Mouse (Mus musculus) G1E (cell line): ENCODE results near the gene Rgs14. TPM values are rescaled to one million over a fixed set of nuclear protein-coding genes. Genes with fewer than 3 reads are reported as not detected.
A peak's percentile ranks its signal among the peaks of the same experiment; 100 is the strongest.

Experiments used
- ATAC-seq: 2 replicates; pipeline ENCODE4 v1.8.0; 2016; ENCODE audit warnings: mild to moderate bottlenecking; ENCODE audit not compliant: insufficient number of reproducible peaks, poor library complexity, low FRiP score, severe bottlenecking; ENCODE audit errors: extremely low read depth
- DNase-seq: peaks from one replicate; pipeline ENCODE4 v3.0.0; 2012; ENCODE audit warnings: low spot score
- H3K27me3 ChIP-seq: 2 replicates; pipeline ENCODE4 v1.6.1; 2012; ENCODE audit warnings: mild to moderate bottlenecking, low read length, inconsistent platforms; ENCODE audit not compliant: insufficient read depth
- H3K36me3 ChIP-seq: replicated peaks from 2 replicates; pipeline ENCODE3; 2012; ENCODE audit warnings: mild to moderate bottlenecking, inconsistent platforms
- H3K4me1 ChIP-seq: 2 replicates; pipeline ENCODE4 v1.6.1; 2012; ENCODE audit warnings: low read depth, low read length, inconsistent platforms, mixed read lengths; ENCODE audit not compliant: insufficient read depth
- H3K4me3 ChIP-seq: 2 replicates; pipeline ENCODE4 v1.5.1; 2012; ENCODE audit warnings: low read depth, mild to moderate bottlenecking, inconsistent platforms, low read length, moderate library complexity, mixed read lengths
- H3K9me3 ChIP-seq: replicated peaks from 2 replicates; pipeline ENCODE4 v1.6.1; 2012; ENCODE audit warnings: inconsistent platforms
- CTCF ChIP-seq: IDR thresholded peaks from 2 replicates; pipeline ENCODE4 v1.5.1; 2012; ENCODE audit warnings: low read depth, low read length, inconsistent platforms, mixed read lengths
- GATA1 ChIP-seq: IDR thresholded peaks from 2 replicates; pipeline ENCODE4 v1.6.1; 2012; ENCODE audit warnings: borderline replicate concordance, low read length, inconsistent platforms, mixed read lengths
- GATA2 ChIP-seq: IDR thresholded peaks from 2 replicates; pipeline ENCODE4 v1.6.1; 2012; ENCODE audit warnings: low read depth, low read length, inconsistent platforms, borderline replicate concordance
- POLR2AphosphoS5 ChIP-seq: IDR thresholded peaks from 2 replicates; pipeline ENCODE4 v1.6.1; 2012; ENCODE audit warnings: low read depth, low read length, inconsistent platforms; ENCODE audit not compliant: insufficient replicate concordance
- TAL1 ChIP-seq: conservative IDR thresholded peaks from 2 replicates; pipeline ENCODE4 v1.6.1; 2012; ENCODE audit warnings: low read depth, low read length, inconsistent platforms, mixed read lengths
- polyA plus RNA-seq: library from polyadenylated mRNA; stranded (reverse); fragments of >175 nt; gene quantifications from 2 replicates; pipeline ENCODE4 v1.2.3, GENCODE M21; 2012
- total RNA-seq, 2 experiments: library from RNA; stranded (forward) in 1 of 2; stranded (reverse) in 1 of 2; fragments of 200-1000 nt in 1 of 2; fragments of >200 nt in 1 of 2; fragmentation: Nextera tagmentation in 1 of 2; gene quantifications; 2 replicates each; pipeline ENCODE4 v1.2.3; 2014 to 2017

Rgs14 gene
- total RNA-seq (2014; fragmentation: Nextera tagmentation) (2.2 and 6.4 TPM in 2 replicates), total RNA-seq (2017) (10.0 and 10.1 TPM in 2 replicates), polyA plus RNA-seq (6.0 and 6.6 TPM in 2 replicates)

DNA sequence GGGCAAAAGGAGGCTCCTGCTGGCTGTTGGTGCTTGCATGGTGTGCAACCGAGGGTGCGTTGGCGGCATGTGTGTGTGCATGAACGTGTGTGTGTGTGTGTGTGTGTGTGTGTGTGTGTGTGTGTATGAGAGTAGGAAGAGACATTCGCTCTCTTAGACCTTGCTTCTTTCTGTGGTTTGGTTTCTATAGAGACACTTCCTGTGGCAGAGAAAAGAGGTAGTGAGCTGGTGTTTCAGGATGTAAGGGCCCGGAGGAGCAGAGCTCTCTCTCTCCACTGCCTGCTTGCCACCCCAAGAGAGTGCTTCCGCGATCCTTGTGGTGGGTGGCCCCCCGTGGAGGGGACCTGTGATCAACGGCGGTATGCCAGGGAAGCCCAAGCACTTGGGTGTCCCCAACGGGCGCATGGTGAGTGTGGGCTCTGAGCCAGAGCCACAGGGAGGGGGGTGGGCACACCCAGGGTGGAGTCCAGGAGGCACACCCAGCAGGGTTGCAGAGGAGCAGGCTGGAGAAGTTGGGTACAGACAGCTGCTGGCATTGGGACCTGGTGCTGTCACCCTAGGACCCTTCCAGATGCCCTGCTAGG lies at the start of gene Rgs14:
Gene Rgs14, plus strand, starts transcription at position 202 of the 584 bp plus-strand sequence.
- H3K4me1 ChIP-seq, result peaks cover 49% of the 10 kb centered on the region
- DNase-seq, result peak; percentile 84
- no peak for TF ChIP-seq TAL1
- no peak for TF ChIP-seq CTCF
- no peak for TF ChIP-seq POLR2AphosphoS5
- no peak for TF ChIP-seq GATA1

DNA sequence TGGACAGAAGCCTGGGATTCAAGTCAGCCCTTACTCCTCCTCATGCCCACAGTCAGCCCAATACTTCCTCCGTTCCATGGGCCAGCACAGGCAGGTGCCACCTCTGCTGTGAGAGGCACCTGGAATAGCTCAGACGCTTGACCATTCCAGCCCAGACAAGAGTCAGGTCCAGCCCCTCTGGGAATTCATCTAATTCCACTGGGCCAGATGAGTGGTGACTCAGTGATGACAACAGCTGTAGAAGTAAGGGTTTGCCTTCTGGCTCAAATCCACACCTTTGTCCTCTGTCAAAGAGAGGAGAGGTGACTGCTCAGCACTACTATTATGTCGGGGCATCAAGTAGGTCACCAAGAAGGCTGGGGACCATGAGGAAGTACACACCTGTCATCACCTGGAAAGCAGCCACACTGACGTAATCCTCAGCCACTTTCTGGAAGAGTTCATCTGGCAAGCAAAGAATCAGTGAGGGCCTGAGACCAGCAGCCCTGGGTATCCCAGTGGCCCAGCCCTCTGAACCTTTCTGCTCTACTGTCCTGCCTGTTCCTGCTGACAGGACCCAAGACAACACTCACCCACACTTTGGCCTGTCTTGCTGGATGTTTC lies 49.5 kb upstream of the Rgs14 start, which contains the start of gene Prelid1:
Gene Prelid1, plus strand, starts transcription at position 570 of the 603 bp plus-strand sequence.
- TF ChIP-seq TAL1, result no peak
- no peak for TF ChIP-seq POLR2AphosphoS5
- no peak for TF ChIP-seq CTCF
- TF ChIP-seq GATA2, result no peak
- TF ChIP-seq GATA1, result no peak
- H3K27me3 ChIP-seq, result no peaks in the 10 kb centered on the region
- peaks cover 39% of the 10 kb centered on the region for H3K4me1 ChIP-seq
- ATAC-seq (no peak), DNase-seq (no peak)
- peaks cover 81% of the 10 kb centered on the region for H3K36me3 ChIP-seq
- no peaks in the 10 kb centered on the region for H3K9me3 ChIP-seq
- H3K4me3 ChIP-seq, result peak within 1 kb of the TSS; percentile 89

More for the DNA sequence above, at the start of gene Rgs14:
- H3K27me3 ChIP-seq, result peaks cover 38% of the 10 kb centered on the region
- ATAC-seq, result peak; percentile 87
- H3K9me3 ChIP-seq, result no peaks in the 10 kb centered on the region
- peaks cover 11% of the 10 kb centered on the region for H3K36me3 ChIP-seq
- H3K4me3 ChIP-seq, result peak within 1 kb of the TSS; percentile 72

DNA sequence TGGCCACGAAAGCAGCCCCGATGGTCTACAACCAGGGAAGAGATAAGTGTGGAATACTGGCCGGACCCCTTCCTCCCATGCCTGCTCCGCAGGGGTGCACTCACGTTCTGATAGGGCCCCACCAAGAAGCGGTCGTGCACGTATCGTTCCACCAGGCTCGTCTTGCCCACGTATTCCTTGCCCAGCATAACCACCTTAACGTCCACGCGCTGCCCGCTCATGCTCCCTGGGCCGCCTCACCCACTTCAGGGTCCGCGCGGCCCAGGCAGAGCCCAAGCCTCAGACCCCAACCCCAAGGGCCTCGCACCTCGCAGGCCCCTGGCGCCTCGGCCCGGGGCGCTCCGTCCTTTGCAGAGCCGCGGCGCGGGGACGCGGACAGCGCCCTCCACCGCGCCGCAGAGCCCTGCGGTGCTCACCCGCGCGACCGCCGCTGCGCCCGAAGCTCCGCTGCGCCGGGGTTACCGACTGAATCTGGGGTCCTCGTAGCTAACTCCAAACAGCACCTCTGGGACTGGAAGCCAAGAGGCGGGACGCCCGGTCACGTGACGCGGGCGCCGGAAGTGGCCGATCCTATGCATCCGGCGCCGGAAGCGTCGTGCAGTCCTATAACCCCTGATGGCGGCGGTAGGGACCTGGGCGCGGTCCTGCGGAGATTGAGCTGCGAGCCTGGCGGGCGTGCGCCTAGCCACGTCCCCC lies 48.0 kb upstream of the Rgs14 start, which contains the start of gene Rab24:
Gene Rab24, minus strand, starts transcription at position 513 of the 696 bp plus-strand sequence.
- H3K27me3 ChIP-seq, result no peaks in the 10 kb centered on the region
- H3K4me1 ChIP-seq, result peaks cover 46% of the 10 kb centered on the region
- H3K9me3 ChIP-seq, result no peaks in the 10 kb centered on the region
- peaks cover 80% of the 10 kb centered on the region for H3K36me3 ChIP-seq
- H3K4me3 ChIP-seq, result peak within 1 kb of the TSS; percentile 89
- DNase-seq, result peak; percentile 95
- ATAC-seq, result peak; percentile 81
- no peak for TF ChIP-seq GATA1
- 0 out of 2 replicates have a peak, but pooled peaks have one; percentile 14 for TF ChIP-seq POLR2AphosphoS5

DNA sequence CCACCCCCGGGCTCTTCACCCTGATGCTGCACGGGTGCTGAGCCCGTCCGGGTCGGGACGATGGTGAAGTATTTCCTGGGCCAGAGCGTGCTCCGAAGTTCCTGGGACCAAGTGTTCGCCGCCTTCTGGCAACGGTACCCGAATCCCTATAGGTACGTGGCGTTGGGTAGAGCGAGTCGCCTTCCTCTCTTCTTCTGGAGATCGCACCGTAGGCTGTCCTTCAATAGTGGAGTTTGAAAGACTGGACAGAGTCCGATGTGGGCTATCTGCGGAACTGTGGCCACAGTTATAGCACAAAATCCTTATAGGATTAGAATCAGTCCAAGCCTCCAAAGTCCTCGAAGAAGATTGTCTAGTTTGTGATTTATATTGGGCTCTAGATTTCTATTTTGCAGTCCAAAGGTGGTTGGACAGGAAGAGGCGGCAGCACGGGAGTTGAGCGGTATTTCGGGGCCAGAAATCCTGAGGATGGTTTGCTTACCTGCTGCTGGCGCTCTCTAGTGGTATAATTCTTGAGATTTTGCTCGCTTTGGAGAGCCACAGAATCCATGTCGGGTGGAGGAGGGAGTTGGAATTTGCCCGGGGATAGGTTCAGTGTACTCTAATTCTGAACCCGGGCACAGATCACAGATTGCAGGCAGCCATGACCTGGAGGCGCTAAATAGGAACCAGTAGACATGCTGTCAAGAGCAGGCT lies 47.3 kb upstream of the Rgs14 start:
- ATAC-seq (no peak), DNase-seq (peak; percentile 37)
- no peaks in the 10 kb centered on the region for H3K27me3 ChIP-seq
- H3K4me3 ChIP-seq, result peak overlapping the region; percentile 89
- H3K9me3 ChIP-seq, result no peaks in the 10 kb centered on the region
- no peak for TF ChIP-seq TAL1
- no peak for TF ChIP-seq GATA2
- TF ChIP-seq GATA1, result no peak
- TF ChIP-seq CTCF, result no peak
- peaks cover 79% of the 10 kb centered on the region for H3K36me3 ChIP-seq
- peaks cover 50% of the 10 kb centered on the region for H3K4me1 ChIP-seq

DNA sequence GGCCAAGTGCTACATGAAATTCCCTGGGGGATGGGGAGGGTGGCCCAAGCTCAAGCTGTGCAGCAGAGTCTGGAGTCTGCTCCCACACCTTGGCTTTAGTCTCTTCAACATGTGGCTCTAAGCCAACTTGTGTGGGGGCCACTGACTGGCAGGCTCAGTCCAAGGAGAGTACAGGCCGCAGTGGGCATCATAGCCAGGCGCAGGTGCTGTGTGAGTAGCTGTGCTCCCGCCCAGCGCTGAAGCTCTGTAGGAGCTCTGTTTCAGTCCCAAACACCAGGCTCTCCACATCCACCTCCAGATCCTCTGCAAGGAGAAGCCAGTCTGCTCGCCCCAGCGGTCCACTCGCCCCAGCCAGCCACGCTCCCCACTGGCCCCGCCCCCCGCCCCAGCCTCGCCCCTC lies 43.9 kb upstream of the Rgs14 start:
- Histone ChIP-seq H3K4me3 (no peak overlapping the region), H3K4me1 (peaks cover 64% of the 10 kb centered on the region), H3K9me3 (no peaks in the 10 kb centered on the region), H3K27me3 (no peaks in the 10 kb centered on the region), H3K36me3 (peaks cover 56% of the 10 kb centered on the region)
- no peak for TF ChIP-seq GATA2
- no peak for TF ChIP-seq TAL1
- TF ChIP-seq GATA1, result no peak
- no peak for TF ChIP-seq POLR2AphosphoS5
- no peak for TF ChIP-seq CTCF
- no peak for DNase-seq
- ATAC-seq, result no peak

DNA sequence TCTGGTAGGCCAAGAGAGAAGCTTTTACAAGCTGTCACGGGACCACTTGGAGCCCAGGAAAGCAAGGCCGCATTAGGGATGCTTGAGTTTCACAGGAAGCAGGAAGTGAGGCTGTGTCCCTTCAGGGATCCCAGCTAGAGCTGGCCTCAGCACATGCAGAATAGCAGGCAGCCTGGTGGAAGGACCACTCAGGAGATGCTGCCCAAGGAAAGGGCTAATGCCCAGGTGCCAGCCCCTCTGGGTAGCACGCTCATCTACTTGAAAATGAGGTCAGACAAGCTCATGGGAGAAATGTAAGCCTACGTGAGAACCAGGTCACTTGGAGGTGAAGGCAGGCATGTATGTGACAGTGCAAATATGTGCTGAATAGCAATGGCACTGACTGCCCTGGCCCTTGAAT lies 42.4 kb upstream of the Rgs14 start:
- ATAC-seq (no peak), DNase-seq (no peak)
- H3K4me3 ChIP-seq, result no peak overlapping the region
- peaks cover 3% of the 10 kb centered on the region; the same call in 1 of the 2 replicates for H3K27me3 ChIP-seq
- peaks cover 53% of the 10 kb centered on the region for H3K36me3 ChIP-seq
- H3K9me3 ChIP-seq, result no peaks in the 10 kb centered on the region
- H3K4me1 ChIP-seq, result peaks cover 66% of the 10 kb centered on the region
- TF ChIP-seq POLR2AphosphoS5, result no peak
- no peak for TF ChIP-seq GATA2
- TF ChIP-seq TAL1, result no peak
- no peak for TF ChIP-seq CTCF
- no peak for TF ChIP-seq GATA1
